Mouse (Mus musculus) erythroblast, embryonic 14.5 days (primary cell): ENCODE measurements around the gene Golga1. TPM values are rescaled to one million over a fixed set of nuclear protein-coding genes. Genes with fewer than 3 reads are reported as not detected.
A peak's percentile ranks its signal among the peaks of the same experiment; 100 is the strongest.
"Not testable (repeated sequence)": the region's sequence is repeated elsewhere in the genome, so short reads cannot be mapped to it uniquely, and the experiment has no call there.

Source experiments
- H3K27me3 ChIP-seq: 2 replicates; pipeline ENCODE4 v1.6.1; 2012; ENCODE audit warnings: inconsistent platforms; ENCODE audit not compliant: control insufficient read depth
- H3K36me3 ChIP-seq: 2 replicates; pipeline ENCODE4 v1.6.1; 2012; ENCODE audit warnings: mild to moderate bottlenecking, inconsistent platforms; ENCODE audit not compliant: control insufficient read depth
- H3K4me1 ChIP-seq: 2 replicates; pipeline ENCODE4 v1.6.1; 2012; ENCODE audit warnings: inconsistent platforms; ENCODE audit not compliant: control insufficient read depth
- H3K4me3 ChIP-seq: replicated peaks from 2 replicates; pipeline ENCODE3; 2012; ENCODE audit warnings: moderate library complexity, mild to moderate bottlenecking, inconsistent platforms
- H3K9me3 ChIP-seq: 2 replicates; pipeline ENCODE4 v1.6.1; 2012; ENCODE audit warnings: low read length, inconsistent platforms, mixed read lengths; ENCODE audit not compliant: control insufficient read depth
- GATA1 ChIP-seq: IDR thresholded peaks from 2 replicates; pipeline ENCODE4 v1.6.1; 2012; ENCODE audit warnings: low read length, inconsistent platforms, mixed read lengths
- TAL1 ChIP-seq: IDR thresholded peaks from 3 replicates; pipeline ENCODE4 v1.6.1; 2012; ENCODE audit warnings: low read length, inconsistent platforms, mixed read lengths
- polyA plus RNA-seq: library from polyadenylated mRNA; stranded (reverse); fragments of >175 nt; gene quantifications from 2 replicates; pipeline ENCODE4 v1.2.3, GENCODE M21; 2012

Golga1 gene
- polyA plus RNA-seq = 0.09 and 0.15 TPM in 2 replicates

DNA sequence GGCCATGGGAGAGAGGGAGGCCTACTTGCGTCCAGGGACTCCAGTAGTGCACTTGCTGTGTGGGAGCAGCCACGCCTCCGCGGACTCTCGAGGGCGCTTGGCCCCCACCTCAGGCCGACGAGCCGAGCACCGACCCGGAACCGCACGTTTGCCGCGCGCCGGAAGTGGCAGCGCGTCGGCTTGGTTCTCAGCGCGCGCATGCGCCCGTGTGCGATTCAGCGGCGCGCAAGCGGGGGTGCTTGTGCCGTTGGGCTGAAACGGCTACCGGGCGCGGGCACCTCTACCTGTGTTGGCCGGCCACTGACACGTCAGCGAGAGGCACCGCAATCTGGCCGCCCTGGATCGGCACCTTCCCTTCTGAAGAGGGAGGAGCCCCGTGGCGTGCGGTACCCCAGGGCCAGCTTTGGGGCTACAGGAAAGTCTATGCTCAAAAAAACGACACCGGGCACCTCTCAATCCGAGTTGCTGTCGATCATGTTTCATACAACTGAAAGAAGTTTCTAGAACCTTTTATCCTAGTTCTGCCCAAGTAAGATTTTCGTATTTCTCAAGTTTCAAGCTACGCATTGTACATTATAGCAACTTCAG, at the start of gene Golga1:
Gene Golga1 (minus strand): TSS at position 142 of the 588 bp plus-strand sequence.
- TF ChIP-seq TAL1 = no peak
- no peak for TF ChIP-seq GATA1
- Histone ChIP-seq H3K4me1 (peaks cover 26% of the 10 kb centered on the region), H3K4me3 (peak within 1 kb of the TSS; percentile 89), H3K36me3 (peaks cover 29% of the 10 kb centered on the region), H3K9me3 (no peaks in the 10 kb centered on the region), H3K27me3 (no peaks in the 10 kb centered on the region)

GRCm38 (mm10) chr2:39114093-39114492, 48.8 kb upstream of the Golga1 start:
- H3K4me1 ChIP-seq = peaks cover 31% of the 10 kb centered on the region
- no peak overlapping the region for H3K4me3 ChIP-seq
- TF ChIP-seq TAL1 = no peak
- no peak for TF ChIP-seq GATA1
- H3K27me3 ChIP-seq = no peaks in the 10 kb centered on the region
- no peaks in the 10 kb centered on the region for H3K9me3 ChIP-seq
- H3K36me3 ChIP-seq = peaks cover 20% of the 10 kb centered on the region

DNA sequence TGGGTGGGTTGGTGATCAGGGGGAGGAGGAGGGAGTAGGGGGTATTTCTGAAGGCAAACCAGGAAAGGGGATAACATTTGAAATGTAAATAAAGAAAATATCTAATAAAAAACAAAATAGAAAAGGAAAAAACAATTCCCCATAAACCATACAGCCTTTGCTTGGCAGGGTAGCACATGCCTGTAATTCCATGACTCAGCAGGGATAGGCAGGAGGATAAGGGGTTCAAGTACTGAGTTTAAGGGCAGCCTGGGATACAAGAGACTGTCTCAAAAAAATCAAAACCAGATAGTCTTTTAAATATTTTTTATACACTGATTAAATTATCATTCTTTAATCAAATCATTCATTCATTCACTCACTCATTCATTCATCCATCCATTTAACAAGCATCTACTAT, 45.2 kb upstream of the Golga1 start:
- TF ChIP-seq TAL1 (no peak), GATA1 (no peak)
- Histone ChIP-seq H3K27me3 (no peaks in the 10 kb centered on the region), H3K4me3 (no peak overlapping the region), H3K9me3 (no peaks in the 10 kb centered on the region), H3K36me3 (peaks cover 8% of the 10 kb centered on the region), H3K4me1 (peaks cover 20% of the 10 kb centered on the region)

- H3K36me3 ChIP-seq, H3K9me3 ChIP-seq, H3K27me3 ChIP-seq, H3K4me3 ChIP-seq: not testable (repeated sequence)
- H3K4me1 ChIP-seq = peaks cover 20% of the 10 kb centered on the region
Observed at GRCm38 (mm10) chr2:39109712-39110111, 44.4 kb upstream of the Golga1 start.

GRCm38 (mm10) chr2:39099951-39100350, 34.6 kb upstream of the Golga1 start:
- not testable (repeated sequence) for H3K4me1 ChIP-seq, H3K27me3 ChIP-seq, H3K9me3 ChIP-seq, H3K4me3 ChIP-seq
- H3K36me3 ChIP-seq = peaks cover 11% of the 10 kb centered on the region

DNA sequence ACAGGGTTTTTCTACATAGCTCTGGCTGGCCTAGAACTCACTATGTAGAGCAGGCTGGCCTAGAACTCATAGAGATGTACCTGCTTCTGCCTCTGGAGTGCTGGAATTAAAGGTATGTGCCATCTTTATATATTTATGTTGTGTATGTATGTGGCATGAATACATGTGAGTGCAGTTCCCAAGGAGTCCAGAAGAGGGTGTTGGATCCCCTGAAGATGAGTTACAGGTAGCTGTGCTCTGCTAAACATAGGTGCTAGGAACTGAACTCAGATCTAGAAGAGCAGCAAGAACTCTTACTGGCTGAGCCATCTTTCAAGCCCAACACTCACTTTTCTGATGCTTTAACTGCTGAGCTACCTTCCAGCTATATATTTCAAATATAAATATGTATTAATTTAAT, 32.7 kb upstream of the Golga1 start:
- Histone ChIP-seq H3K36me3 (peaks cover 10% of the 10 kb centered on the region), H3K27me3 (no peaks in the 10 kb centered on the region), H3K4me1 (no peaks in the 10 kb centered on the region), H3K9me3 (no peaks in the 10 kb centered on the region), H3K4me3 (no peak overlapping the region)
- no peak for TF ChIP-seq GATA1
- TF ChIP-seq TAL1 = no peak

- no peak for TF ChIP-seq GATA1
- no peak for TF ChIP-seq TAL1
- H3K4me3 ChIP-seq = no peak overlapping the region
- H3K36me3 ChIP-seq = peaks cover 3% of the 10 kb centered on the region
- no peaks in the 10 kb centered on the region for H3K9me3 ChIP-seq
- no peaks in the 10 kb centered on the region for H3K4me1 ChIP-seq
- H3K27me3 ChIP-seq = no peaks in the 10 kb centered on the region
Observed at GRCm38 (mm10) chr2:39091966-39092365, 26.6 kb upstream of the Golga1 start.

- no peaks in the 10 kb centered on the region for H3K9me3 ChIP-seq
- no peak overlapping the region for H3K4me3 ChIP-seq
- H3K27me3 ChIP-seq = no peaks in the 10 kb centered on the region
- H3K4me1 ChIP-seq = no peaks in the 10 kb centered on the region
- peaks cover 18% of the 10 kb centered on the region for H3K36me3 ChIP-seq
- TF ChIP-seq TAL1 = no peak
- no peak for TF ChIP-seq GATA1
Observed at GRCm38 (mm10) chr2:39082706-39083105, 17.4 kb upstream of the Golga1 start.

DNA sequence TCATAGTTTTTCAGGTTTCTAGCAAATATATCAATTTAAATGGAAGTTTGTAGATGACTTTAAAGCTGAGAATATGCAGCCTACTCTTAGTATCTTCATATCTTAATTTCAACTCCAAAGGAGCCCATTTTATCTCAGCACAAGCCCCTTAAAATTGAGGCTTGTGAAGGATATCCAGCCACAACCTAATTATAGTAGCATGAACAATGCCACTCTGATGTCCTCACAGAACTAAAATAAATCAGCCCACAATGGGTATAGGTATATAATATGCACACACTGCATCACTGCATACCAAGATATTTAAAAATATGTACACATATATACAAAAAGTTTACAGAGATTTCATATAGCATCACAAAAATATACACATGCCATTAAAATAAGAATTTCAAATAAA, 5.3 kb upstream of the Golga1 start:
- H3K4me3 ChIP-seq = no peak overlapping the region
- no peaks in the 10 kb centered on the region for H3K9me3 ChIP-seq
- no peaks in the 10 kb centered on the region for H3K27me3 ChIP-seq
- no peaks in the 10 kb centered on the region for H3K36me3 ChIP-seq
- no peak for TF ChIP-seq GATA1
- TF ChIP-seq TAL1 = no peak
- H3K4me1 ChIP-seq = peaks cover 10% of the 10 kb centered on the region

DNA sequence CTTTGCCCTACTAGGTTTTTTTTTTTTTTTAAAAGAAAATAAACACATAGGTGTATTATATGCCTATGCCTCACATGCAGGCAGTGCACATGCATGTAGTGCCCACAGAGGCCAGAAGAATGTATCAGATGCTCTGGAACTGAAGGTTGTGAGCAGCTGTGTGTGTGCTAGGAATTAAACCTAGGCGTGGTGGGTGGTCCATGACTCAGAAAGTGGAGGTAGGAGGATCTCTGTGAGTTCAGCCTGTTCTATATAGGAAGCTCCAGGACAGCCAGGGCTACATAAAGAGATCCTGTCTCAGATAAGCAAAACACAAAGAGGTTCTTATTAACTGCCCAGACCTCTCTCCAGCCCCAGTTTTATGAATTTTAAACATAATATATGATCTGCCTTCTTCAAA, 3.8 kb upstream of the Golga1 start:
- no peak for TF ChIP-seq GATA1
- no peak for TF ChIP-seq TAL1
- no peaks in the 10 kb centered on the region for H3K9me3 ChIP-seq
- H3K4me1 ChIP-seq = peaks cover 19% of the 10 kb centered on the region
- H3K27me3 ChIP-seq = no peaks in the 10 kb centered on the region
- no peak overlapping the region for H3K4me3 ChIP-seq
- H3K36me3 ChIP-seq = peaks cover under 1% of the 10 kb centered on the region; the same call in 1 of the 2 replicates
